Mouse (Mus musculus) liver, embryonic 13.5 days (tissue): ENCODE data around the gene Mpnd. TPM values are rescaled to one million over a fixed set of nuclear protein-coding genes. Genes with fewer than 3 reads are reported as not detected.
A peak's percentile ranks its signal among the peaks of the same experiment; 100 is the strongest.
"Not testable (repeated sequence)": the region's sequence is repeated elsewhere in the genome, so short reads cannot be mapped to it uniquely, and the experiment has no call there.

Source experiments
- ATAC-seq: fragments of 200-750 bp; cut with Nextera tagmentation; 2 replicates; pipeline ENCODE4 v1.8.0; 2017; ENCODE audit warnings: low read depth, mild to moderate bottlenecking, moderate number of reproducible peaks, moderate library complexity
- DNase-seq: peaks from one replicate; pipeline ENCODE4 v3.0.0; 2022
- H3K27ac ChIP-seq: fragments of 300-500 bp; sonication (generic); 2 replicates; pipeline ENCODE4 v1.5.1; 2015; ENCODE audit warnings: moderate library complexity, mild to moderate bottlenecking, inconsistent platforms
- H3K27me3 ChIP-seq: fragments of 300-500 bp; sonication (generic); 2 replicates; pipeline ENCODE4 v1.6.1; 2015; ENCODE audit warnings: mild to moderate bottlenecking, inconsistent platforms
- H3K36me3 ChIP-seq: fragments of 300-500 bp; sonication (generic); 2 replicates; pipeline ENCODE4 v1.6.1; 2015; ENCODE audit warnings: mild to moderate bottlenecking, inconsistent platforms
- H3K4me1 ChIP-seq: fragments of 300-500 bp; sonication (generic); replicated peaks from 2 replicates; pipeline ENCODE4 v1.6.1; 2015; ENCODE audit warnings: inconsistent platforms
- H3K4me2 ChIP-seq: fragments of 300-500 bp; sonication (generic); 2 replicates; pipeline ENCODE4 v1.6.1; 2015; ENCODE audit warnings: inconsistent platforms, mild to moderate bottlenecking, moderate library complexity
- H3K4me3 ChIP-seq: fragments of 300-500 bp; sonication (generic); replicated peaks from 2 replicates; pipeline ENCODE4 v1.5.1; 2015; ENCODE audit warnings: mild to moderate bottlenecking, inconsistent platforms
- H3K9ac ChIP-seq: fragments of 300-500 bp; sonication (generic); 2 replicates; pipeline ENCODE4 v1.6.1; 2015; ENCODE audit warnings: mild to moderate bottlenecking, inconsistent platforms
- H3K9me3 ChIP-seq: fragments of 300-500 bp; sonication (generic); replicated peaks from 2 replicates; pipeline ENCODE4 v1.6.1; 2016; ENCODE audit warnings: inconsistent platforms
- WGBS: fragments of 180-500 bp; shearing (Covaris S2); methylation state at CpG from one replicate; pipeline ENCODE4 v1.1.7; 2015; ENCODE audit not compliant: insufficient replicate concordance; 5-methylcytosine and 5-hydroxymethylcytosine counted together
- polyA plus RNA-seq: library from polyadenylated mRNA; unstranded; fragments of >200 nt; fragmentation: Nextera tagmentation; extraction: Ambion mirVana; gene quantifications from 2 replicates; pipeline ENCODE4 v1.2.1, GENCODE M21; 2015

Gene Mpnd
- polyA plus RNA-seq, 1 experiment from 2014 or later, result 14.5 TPM

- Histone ChIP-seq H3K4me1 (peaks cover 43% of the 10 kb centered on the region), H3K36me3 (peaks cover 27% of the 10 kb centered on the region), H3K9me3 (no peaks in the 10 kb centered on the region), H3K27me3 (no peaks in the 10 kb centered on the region), H3K4me3 (peak within 1 kb of the TSS; percentile 86), H3K9ac (peak within 1 kb of the TSS; percentile 91), H3K4me2 (peak within 1 kb of the TSS; percentile 92), H3K27ac (peak within 1 kb of the TSS; percentile 90)
- DNase-seq (peak; percentile 97), ATAC-seq (peak; percentile 78)
- WGBS, result under 1% methylated on average over 68 of the region's 68 CpGs
Observed at GRCm38 (mm10) chr17:56040030-56040856, 34.7 kb downstream of the Mpnd start, which contains the start of gene Chaf1a. Chaf1a (plus strand) TSS chr17:56040439.

GRCm38 (mm10) chr17:56040857-56041163, 35.3 kb downstream of the Mpnd start:
- Histone ChIP-seq H3K9me3 (no peaks in the 10 kb centered on the region), H3K36me3 (peaks cover 32% of the 10 kb centered on the region), H3K27me3 (no peaks in the 10 kb centered on the region), H3K4me1 (peaks cover 41% of the 10 kb centered on the region), H3K4me3 (peak overlapping the region; percentile 86), H3K4me2 (peak overlapping the region; percentile 92), H3K27ac (peak overlapping the region; percentile 90), H3K9ac (peak overlapping the region; percentile 91)
- 2% methylated on average over 12 of the region's 12 CpGs for WGBS
- DNase-seq (no peak), ATAC-seq (no peak)

GRCm38 (mm10) chr17:56051369-56051768, 45.9 kb downstream of the Mpnd start:
- no peak overlapping the region for H3K27ac ChIP-seq
- H3K4me2 ChIP-seq, result no peak overlapping the region
- H3K9ac ChIP-seq, result no peak overlapping the region
- H3K36me3 ChIP-seq, result peaks cover 94% of the 10 kb centered on the region
- peaks cover 30% of the 10 kb centered on the region for H3K4me1 ChIP-seq
- H3K27me3 ChIP-seq, result no peaks in the 10 kb centered on the region
- no peaks in the 10 kb centered on the region for H3K9me3 ChIP-seq
- no peak for DNase-seq
- no peak overlapping the region for H3K4me3 ChIP-seq
- 86% methylated on average over 5 of the region's 5 CpGs for WGBS
- ATAC-seq, result no peak

GRCm38 (mm10) chr17:56054938-56055337, 49.4 kb downstream of the Mpnd start:
- ATAC-seq (no peak), DNase-seq (no peak)
- no peak overlapping the region for H3K4me3 ChIP-seq
- H3K27ac ChIP-seq, result no peak overlapping the region
- no peaks in the 10 kb centered on the region for H3K27me3 ChIP-seq
- no peaks in the 10 kb centered on the region for H3K9me3 ChIP-seq
- peaks cover 30% of the 10 kb centered on the region for H3K4me1 ChIP-seq
- peaks cover 94% of the 10 kb centered on the region for H3K36me3 ChIP-seq
- no peak overlapping the region for H3K4me2 ChIP-seq
- no peak overlapping the region for H3K9ac ChIP-seq

GRCm38 (mm10) chr17:56055945-56056678, 50.6 kb downstream of the Mpnd start:
- WGBS, result 56% methylated on average over 4 of the region's 4 CpGs
- Histone ChIP-seq H3K4me3 (no peak overlapping the region), H3K27me3 (no peaks in the 10 kb centered on the region), H3K9me3 (no peaks in the 10 kb centered on the region), H3K4me2 (no peak overlapping the region), H3K9ac (0 out of 2 replicates have a peak overlapping the region, but pooled peaks have one; percentile 1), H3K27ac (no peak overlapping the region), H3K4me1 (peaks cover 30% of the 10 kb centered on the region), H3K36me3 (peaks cover 94% of the 10 kb centered on the region)
- ATAC-seq, result no peak
- DNase-seq, result no peak

- Histone ChIP-seq H3K9ac (no peak overlapping the region), H3K4me3 (no peak overlapping the region), H3K4me1 (peaks cover 30% of the 10 kb centered on the region), H3K27ac (no peak overlapping the region), H3K4me2 (no peak overlapping the region), H3K9me3 (no peaks in the 10 kb centered on the region), H3K27me3 (no peaks in the 10 kb centered on the region), H3K36me3 (peaks cover 94% of the 10 kb centered on the region)
- DNase-seq (no peak), ATAC-seq (no peak)
- WGBS, result 90% methylated on average over 11 of the region's 11 CpGs
Observed at GRCm38 (mm10) chr17:56057381-56058120, 52.0 kb downstream of the Mpnd start.

- Histone ChIP-seq H3K9me3 (no peaks in the 10 kb centered on the region), H3K36me3 (peaks cover 100% of the 10 kb centered on the region), H3K27me3 (no peaks in the 10 kb centered on the region), H3K4me1 (peaks cover 12% of the 10 kb centered on the region), H3K9ac (no peak overlapping the region), H3K27ac (no peak overlapping the region), H3K4me3 (no peak overlapping the region), H3K4me2 (no peak overlapping the region)
- DNase-seq (no peak), ATAC-seq (no peak)
- 88% methylated on average over 7 of the region's 7 CpGs for WGBS
Observed at GRCm38 (mm10) chr17:56062081-56062480, 56.6 kb downstream of the Mpnd start.

- H3K4me2 ChIP-seq, ATAC-seq, H3K27ac ChIP-seq, H3K4me3 ChIP-seq, H3K9me3 ChIP-seq, H3K27me3 ChIP-seq, H3K9ac ChIP-seq, DNase-seq: not testable (repeated sequence)
- H3K36me3 ChIP-seq, result peaks cover 100% of the 10 kb centered on the region
- peaks cover 12% of the 10 kb centered on the region for H3K4me1 ChIP-seq
- 74% methylated on average over 6 of the region's 6 CpGs for WGBS
Observed at GRCm38 (mm10) chr17:56065715-56066114, 60.2 kb downstream of the Mpnd start.

Other genes with a start within 250 kb of the Mpnd start
- gene Zfp119a, start 126.8 kb upstream of the Mpnd start, polyA plus RNA-seq, result 2.1 and 3.1 TPM in 2 replicates
- gene Zfp959, start 113.6 kb upstream of the Mpnd start, polyA plus RNA-seq, result 6.5 and 7.7 TPM in 2 replicates
- gene Zfp119b, start 56.2 kb upstream of the Mpnd start, polyA plus RNA-seq, result 2.4 and 2.6 TPM in 2 replicates
- 4.6 and 5.0 TPM in 2 replicates for gene Ebi3, start 53.1 kb upstream of the Mpnd start, polyA plus RNA-seq
- 11.4 and 12.7 TPM in 2 replicates for gene Yju2, start 46.6 kb upstream of the Mpnd start, polyA plus RNA-seq
- 0.22 and 0.34 TPM in 2 replicates for gene Shd, start 35.2 kb upstream of the Mpnd start, polyA plus RNA-seq
- 0.56 and 0.69 TPM in 2 replicates for gene Fsd1, start 19.2 kb upstream of the Mpnd start, polyA plus RNA-seq
- 1.5 and 1.8 TPM in 2 replicates for gene Stap2, start 127 bp upstream of the Mpnd start, polyA plus RNA-seq
- 48.0 and 50.9 TPM in 2 replicates for gene Sh3gl1, start 30.9 kb downstream of the Mpnd start, polyA plus RNA-seq
- 19.8 and 27.1 TPM in 2 replicates for gene Chaf1a, start 34.7 kb downstream of the Mpnd start, polyA plus RNA-seq
- 14.2 and 15.6 TPM in 2 replicates for gene Ubxn6, start 69.3 kb downstream of the Mpnd start, polyA plus RNA-seq
- gene Hdgfl2, start 73.9 kb downstream of the Mpnd start, polyA plus RNA-seq, result 59.0 and 64.9 TPM in 2 replicates
- not detected in 2 replicates for gene Plin4, start 104.1 kb downstream of the Mpnd start, polyA plus RNA-seq
- 0.23 and 0.32 TPM in 2 replicates for gene Plin5, start 111.9 kb downstream of the Mpnd start, polyA plus RNA-seq
- 0.36 and 0.43 TPM in 2 replicates for gene Lrg1, start 116.3 kb downstream of the Mpnd start, polyA plus RNA-seq
- gene Sema6b, start 134.6 kb downstream of the Mpnd start, polyA plus RNA-seq, result 0.51 and 0.55 TPM in 2 replicates
- gene Tnfaip8l1, start 156.8 kb downstream of the Mpnd start, polyA plus RNA-seq, result 2.7 and 2.9 TPM in 2 replicates
- 59.2 and 66.7 TPM in 2 replicates for gene Mydgf, start 178.2 kb downstream of the Mpnd start, polyA plus RNA-seq
- gene Dpp9, start 213.2 kb downstream of the Mpnd start, polyA plus RNA-seq, result 19.6 and 23.0 TPM in 2 replicates